9 mouse cellular contexts compared by ENCODE assay signal in genomic region chr3:108858231-108858770, GRCm38 (mm10). TPM values are rescaled to one million over a fixed set of nuclear protein-coding genes. Genes with fewer than 3 reads are reported as not detected.
A peak's percentile ranks its signal among the peaks of the same experiment; 100 is the strongest.
DNase-seq lines count a peak whose midpoint lies in the region; ATAC-seq lines count a peak whose summit lies in the region.
"Had no signal": no experiment of that assay in that cellular context is flagged by ENCODE, and none has a peak within 500 bp of the region (broad histone marks: within the 10 kb centered on the region; RNA-seq: fewer than 3 reads in every experiment).

No protein-coding gene starts in this region.

- H3K9me3 ChIP-seq in embryonic facial prominence, embryonic 10.5 days, result no peaks in the 10 kb centered on the region
- H3K9me3 ChIP-seq in heart, embryonic 10.5 days, result no peaks in the 10 kb centered on the region
- H3K9me3 ChIP-seq: liver, embryonic 13.5 days had no signal

- H3K27ac ChIP-seq in embryonic facial prominence, embryonic 10.5 days (replicated peaks), result 0 out of 2 replicates have a peak overlapping the region, but pooled peaks have one; percentile 3
- H3K27ac ChIP-seq in heart, embryonic 10.5 days, result peak overlapping the region; percentile 60
- H3K27ac ChIP-seq: liver, embryonic 13.5 days had no signal

- no peaks in the 10 kb centered on the region for H3K36me3 ChIP-seq in embryonic facial prominence, embryonic 10.5 days (replicated peaks)
- H3K36me3 ChIP-seq in heart, embryonic 10.5 days, result no peaks in the 10 kb centered on the region
- H3K36me3 ChIP-seq: liver, embryonic 13.5 days had no signal

- intact Hi-C loops in left cerebral cortex, postnatal 4 days (cut with DNase I), result no loop called here

- H3K27me3 ChIP-seq in embryonic facial prominence, embryonic 10.5 days (replicated peaks; ENCODE audit: low read depth, poor library complexity, severe bottlenecking), result 0 out of 2 replicates have a peak, but pooled peaks cover 6% of the 10 kb centered on the region
- H3K27me3 ChIP-seq in heart, embryonic 10.5 days (ENCODE audit: insufficient read depth, poor library complexity, severe bottlenecking), result no peaks in the 10 kb centered on the region
- H3K27me3 ChIP-seq: liver, embryonic 13.5 days had no signal

- peak; percentile 54 for DNase-seq in left cerebral cortex, postnatal 4 days
- no peak for DNase-seq in left cerebral cortex, adult 8-10 months (ENCODE audit: low spot score in 2 of 2)
- peak; percentile 40 for DNase-seq in embryonic facial prominence, embryonic 10.5 days (ENCODE audit: low spot score)
- DNase-seq in heart, embryonic 10.5 days (ENCODE audit: low spot score), result peak; percentile 88
- peak; percentile 43 for DNase-seq in kidney, adult 9 months
- peak; percentile 69 to 88 for DNase-seq in lung, postnatal 4 days
- no peak for DNase-seq in spleen, adult 12 weeks (ENCODE audit: low spot score)
- DNase-seq: liver, embryonic 13.5 days had no signal

- WGBS in embryonic facial prominence, embryonic 10.5 days, result 47% methylated on average over 7 of the region's 7 CpGs
- WGBS in heart, embryonic 10.5 days, result 43% methylated on average over 7 of the region's 7 CpGs

- H3K4me1 ChIP-seq in embryonic facial prominence, embryonic 10.5 days, result peaks cover 37% of the 10 kb centered on the region
- H3K4me1 ChIP-seq in heart, embryonic 10.5 days, result peaks cover 26% of the 10 kb centered on the region

- ATAC-seq in megakaryocyte-erythroid progenitor cell, adult 5-6 weeks (replicated peaks; ENCODE audit: low FRiP score, low TSS enrichment, poor library complexity, severe bottlenecking), result no peak

- H3K4me3 ChIP-seq in embryonic facial prominence, embryonic 10.5 days, result no peak overlapping the region
- H3K4me3 ChIP-seq in heart, embryonic 10.5 days, result no peak overlapping the region
- H3K4me3 ChIP-seq: liver, embryonic 13.5 days had no signal

RNA-seq across cellular contexts. Expression of gene Stxbp3, which starts 18.0 kb away (rescaled TPM):
- total RNA-seq in left cerebral cortex, postnatal 4 days (2021), result 10 to 100 TPM; 10.6 to 12.2 TPM
- 10 to 100 TPM; 25.3 to 32.4 (median 28.7) TPM for total RNA-seq in left cerebral cortex, adult 8-10 months (2022)
- 22.4 and 23.1 TPM in 2 replicates for polyA plus RNA-seq in embryonic facial prominence, embryonic 10.5 days (2016; fragmentation: Nextera tagmentation; extraction: Ambion mirVana)
- 29.4 and 30.8 TPM in 2 replicates for polyA plus RNA-seq in heart, embryonic 10.5 days (2016; fragmentation: Nextera tagmentation; extraction: Ambion mirVana)
- 46.7 and 47.5 TPM in 2 replicates for total RNA-seq in megakaryocyte-erythroid progenitor cell, adult 5-6 weeks (2014; fragmentation: Nextera tagmentation)
- total RNA-seq in megakaryocyte-erythroid progenitor cell, adult 5-6 weeks (2017), result 56.6 and 61.3 TPM in 2 replicates

RNA-seq across cellular contexts. Expression of gene Fndc7, which starts 31.5 kb away (rescaled TPM):
- under 1 TPM in 1 of 2 experiments, not detected in 1; 0.14 TPM for total RNA-seq in left cerebral cortex, postnatal 4 days (2021)
- total RNA-seq in left cerebral cortex, adult 8-10 months (2022), result under 1 TPM; 0.11 to 0.35 (median 0.14) TPM
- 0.34 TPM in 1 of 2 replicates, not detected in the other for polyA plus RNA-seq in embryonic facial prominence, embryonic 10.5 days (2016; fragmentation: Nextera tagmentation; extraction: Ambion mirVana)
- 0.21 and 0.26 TPM in 2 replicates for polyA plus RNA-seq in heart, embryonic 10.5 days (2016; fragmentation: Nextera tagmentation; extraction: Ambion mirVana)
- total RNA-seq in megakaryocyte-erythroid progenitor cell, adult 5-6 weeks (2014; fragmentation: Nextera tagmentation), result not detected in 2 replicates
- not detected in 2 replicates for total RNA-seq in megakaryocyte-erythroid progenitor cell, adult 5-6 weeks (2017)

RNA-seq across cellular contexts. Expression of gene Prpf38b, which starts 53.2 kb away (rescaled TPM):
- 10 to 100 TPM; 49.4 to 57.6 TPM for total RNA-seq in left cerebral cortex, postnatal 4 days (2021)
- 10 to 100 TPM; 34.9 to 45.6 (median 40.1) TPM for total RNA-seq in left cerebral cortex, adult 8-10 months (2022)
- 77.1 and 80.7 TPM in 2 replicates for polyA plus RNA-seq in embryonic facial prominence, embryonic 10.5 days (2016; fragmentation: Nextera tagmentation; extraction: Ambion mirVana)
- polyA plus RNA-seq in heart, embryonic 10.5 days (2016; fragmentation: Nextera tagmentation; extraction: Ambion mirVana), result 56.4 and 64.3 TPM in 2 replicates
- total RNA-seq in megakaryocyte-erythroid progenitor cell, adult 5-6 weeks (2014; fragmentation: Nextera tagmentation), result 138 and 220 TPM in 2 replicates
- 307 and 371 TPM in 2 replicates for total RNA-seq in megakaryocyte-erythroid progenitor cell, adult 5-6 weeks (2017)

Comparison
In these comparisons a context has a peak if more than half of its experiments do, and no peak if none do; other contexts are left out.
1. DNase-seq: peak in left cerebral cortex, postnatal 4 days (single experiment), embryonic facial prominence, embryonic 10.5 days (single experiment), heart, embryonic 10.5 days (single experiment), kidney, adult 9 months (single experiment) and lung, postnatal 4 days (2 of 2); none in left cerebral cortex, adult 8-10 months (0 of 2) and spleen, adult 12 weeks (single experiment).